Mouse (Mus musculus) megakaryocyte progenitor cell, adult 5-6 weeks (primary cell): ENCODE results near the gene Apoa2. TPM values are rescaled to one million over a fixed set of nuclear protein-coding genes. Genes with fewer than 3 reads are reported as not detected.

ENCODE experiments used
- ATAC-seq: replicated peaks from 2 replicates; pipeline ENCODE4 v1.8.0; 2016; ENCODE audit warnings: mild to moderate bottlenecking, moderate TSS enrichment, inconsistent platforms; ENCODE audit not compliant: poor library complexity
- total RNA-seq, 2 experiments: library from RNA; stranded (forward) in 1 of 2; stranded (reverse) in 1 of 2; fragments of 157-497, 149-512 nt in 1 of 2; fragments of 200-1000 nt in 1 of 2; gene quantifications; 2 replicates each; pipeline versions ENCODE4 v1.2.3 to v1.2.4; 2015 to 2017

Gene Apoa2
- total RNA-seq, 2 experiments from 2014 or later: 0.94 TPM; not detected in 1

DNA sequence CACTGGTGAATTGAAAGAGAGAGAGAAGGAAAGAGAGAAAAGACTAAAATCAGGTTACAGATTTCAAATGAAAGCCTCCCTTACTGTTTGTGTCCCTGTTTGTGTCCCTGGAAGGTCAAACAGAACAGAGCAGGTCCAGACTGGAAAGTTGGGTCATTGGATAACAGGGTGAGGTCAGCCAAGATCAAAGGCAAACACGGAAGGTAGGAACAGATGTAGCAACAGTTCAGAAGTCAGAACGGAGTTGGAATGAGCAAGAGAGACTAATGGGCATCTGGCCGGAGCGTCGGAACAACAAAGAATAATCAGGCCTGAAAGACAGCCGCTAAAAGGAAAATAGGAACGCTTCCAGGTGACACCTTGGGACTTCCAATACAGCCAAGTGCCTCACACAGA is 20.6 kb upstream of the Apoa2 start:
- no peak for ATAC-seq

DNA sequence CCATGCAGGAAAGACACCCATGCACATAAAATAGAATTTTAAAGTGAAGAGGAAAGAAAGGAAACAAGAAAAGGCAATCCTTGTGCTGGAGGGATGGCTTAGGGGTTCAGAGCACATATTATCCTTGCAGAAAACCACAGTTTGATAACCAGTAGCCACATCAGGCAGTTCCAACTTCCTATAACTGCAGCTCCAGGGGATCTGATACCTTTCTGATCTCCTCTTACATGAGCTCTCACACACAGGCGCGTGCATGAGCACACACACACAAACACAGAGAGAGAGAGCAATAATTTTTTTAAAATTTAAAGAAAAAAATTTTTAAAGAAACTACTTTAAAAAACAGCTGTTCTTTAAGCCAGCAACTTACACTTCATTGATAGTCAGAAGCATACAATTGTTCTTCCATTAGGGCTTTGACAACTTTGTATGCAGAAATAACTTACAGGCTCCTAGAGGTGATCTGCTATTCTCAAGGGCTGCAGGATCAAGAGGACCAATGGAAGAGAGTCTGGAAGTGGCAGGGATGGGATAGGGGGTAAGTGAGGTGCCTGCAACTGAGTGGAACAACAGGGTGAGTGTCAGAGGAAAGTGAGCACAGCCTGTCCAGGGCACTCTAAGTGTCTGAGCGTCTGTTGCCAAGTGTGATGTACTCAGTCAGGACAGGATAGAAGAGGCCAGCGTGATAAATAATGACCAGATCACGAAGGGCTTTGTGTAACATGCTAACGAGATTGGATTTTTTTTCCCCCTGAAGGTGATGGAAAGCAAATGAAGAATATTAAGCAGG is 19.0 kb upstream of the Apoa2 start:
- peak; percentile 56 for ATAC-seq

DNA sequence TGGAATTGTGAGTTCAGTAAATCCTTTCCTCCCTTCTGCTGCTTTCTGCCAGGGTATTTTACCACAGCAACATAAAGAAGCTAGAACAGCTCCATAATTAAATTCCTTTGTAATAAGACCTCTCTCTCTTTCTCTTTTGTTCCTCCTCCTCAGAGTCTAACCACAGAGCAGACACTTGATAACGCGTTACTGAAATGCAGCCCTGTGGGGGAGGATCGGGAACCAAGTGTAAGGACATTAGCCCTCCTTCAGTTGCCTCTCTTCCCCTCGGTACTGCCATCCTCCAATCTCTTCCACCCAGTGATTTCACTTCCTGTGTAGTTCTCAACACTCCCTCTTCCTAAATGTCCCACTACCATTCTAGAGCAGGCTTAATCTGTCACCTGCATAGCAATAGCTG is 15.4 kb upstream of the Apoa2 start:
- peak; percentile 58 for ATAC-seq

DNA sequence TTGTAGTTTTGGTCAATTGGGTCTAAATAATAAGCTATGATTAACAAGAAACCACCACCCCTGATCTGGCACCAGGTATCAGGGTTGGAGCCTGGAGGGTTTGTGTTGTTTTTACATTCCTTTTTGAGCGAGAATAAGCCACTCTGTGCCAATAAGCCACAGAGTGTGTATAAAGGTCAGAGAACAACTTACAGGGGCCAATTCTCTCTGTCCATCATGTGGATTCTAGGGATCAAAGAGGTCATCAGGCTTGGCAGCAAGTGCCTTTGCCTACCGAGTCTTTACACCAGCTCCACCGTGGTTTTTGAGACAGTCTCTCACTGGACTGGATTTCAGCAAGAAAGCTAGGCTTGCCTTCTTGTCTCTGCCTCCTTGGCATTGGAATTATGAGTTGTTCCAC is 12.0 kb upstream of the Apoa2 start:
- ATAC-seq: no peak

DNA sequence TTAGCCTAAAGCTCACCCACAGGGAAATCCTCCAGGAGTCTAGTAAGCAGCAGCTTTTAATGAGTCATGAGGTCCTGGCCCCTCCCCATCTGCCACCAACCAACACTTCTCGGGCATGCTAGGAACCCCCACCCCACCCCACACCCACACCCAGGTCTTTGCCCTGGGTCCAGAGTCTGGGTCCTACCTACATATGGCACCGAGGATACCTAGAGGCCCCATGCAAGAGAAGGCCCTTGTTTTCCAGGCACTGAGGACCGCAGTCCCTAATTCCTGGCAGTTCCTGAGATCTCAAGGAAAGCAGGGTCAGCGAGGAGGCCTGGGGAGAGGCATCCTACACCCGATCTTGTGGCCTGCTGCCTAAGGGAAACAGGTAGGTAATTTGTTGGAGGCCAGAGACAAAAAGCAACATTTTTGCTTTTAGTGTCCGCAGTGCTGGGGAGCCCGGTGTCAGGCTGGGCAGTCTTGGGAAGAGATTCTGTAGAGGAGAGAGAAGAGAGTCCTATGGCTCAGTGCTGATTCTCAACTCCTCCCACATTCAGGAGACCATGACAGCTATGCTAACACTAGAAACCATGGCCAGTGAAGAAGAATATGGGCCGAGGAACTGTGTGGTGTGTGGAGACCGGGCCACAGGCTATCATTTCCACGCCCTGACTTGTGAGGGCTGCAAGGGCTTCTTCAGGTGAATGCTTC is 10.9 kb upstream of the Apoa2 start, which contains the start of gene Nr1i3:
Nr1i3 (plus strand) TSS at position 170 of the 696 bp plus-strand sequence.
- ATAC-seq: no peak

DNA sequence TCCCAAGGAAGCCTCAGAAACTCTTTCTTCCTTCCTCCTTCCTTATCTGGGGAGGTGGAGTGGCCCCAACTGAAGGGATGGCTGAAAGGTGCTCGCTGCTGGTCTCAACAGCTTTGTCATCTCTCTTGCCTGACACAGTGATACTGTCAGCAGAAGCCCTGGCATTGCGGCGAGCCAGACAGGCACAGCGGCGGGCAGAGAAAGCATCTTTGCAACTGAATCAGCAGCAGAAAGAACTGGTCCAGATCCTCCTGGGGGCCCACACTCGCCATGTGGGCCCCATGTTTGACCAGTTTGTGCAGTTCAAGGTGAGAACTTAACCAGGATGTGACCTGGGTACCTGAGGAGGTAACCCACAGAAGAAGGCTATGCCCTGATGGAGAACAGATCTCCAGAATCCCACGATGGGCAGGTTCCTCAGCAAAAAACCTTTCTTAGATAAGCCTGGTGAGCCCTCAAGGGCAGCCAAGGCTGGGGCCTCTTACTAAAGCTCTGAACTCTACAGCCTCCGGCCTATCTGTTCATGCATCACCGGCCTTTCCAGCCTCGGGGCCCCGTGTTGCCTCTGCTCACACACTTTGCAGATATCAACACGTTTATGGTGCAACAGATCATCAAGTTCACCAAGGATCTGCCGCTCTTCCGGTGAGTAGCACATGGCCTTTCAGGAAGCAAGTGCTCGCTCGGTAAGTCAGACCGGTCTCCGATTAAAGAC is 8.5 kb upstream of the Apoa2 start:
- ATAC-seq: no peak

DNA sequence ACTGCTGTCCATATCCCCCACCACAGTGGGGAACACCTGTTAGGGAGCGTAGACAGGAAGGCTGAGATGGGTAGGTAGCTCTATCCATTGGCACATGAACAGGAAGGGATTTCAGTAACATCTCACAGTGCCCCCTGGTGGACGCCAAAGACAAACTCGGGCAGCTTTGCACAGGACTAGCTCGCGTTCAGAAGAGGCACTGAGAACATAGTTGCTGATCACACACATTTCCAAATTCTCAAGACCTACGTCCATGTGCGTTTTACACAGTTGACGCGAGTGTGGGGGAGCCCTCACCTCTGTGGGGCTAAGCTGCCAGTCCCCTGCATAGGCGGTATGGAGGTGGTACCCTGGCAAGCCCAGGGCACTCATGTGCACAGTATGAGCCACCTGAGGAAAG is 4.0 kb upstream of the Apoa2 start:
- ATAC-seq: peak; percentile 52

DNA sequence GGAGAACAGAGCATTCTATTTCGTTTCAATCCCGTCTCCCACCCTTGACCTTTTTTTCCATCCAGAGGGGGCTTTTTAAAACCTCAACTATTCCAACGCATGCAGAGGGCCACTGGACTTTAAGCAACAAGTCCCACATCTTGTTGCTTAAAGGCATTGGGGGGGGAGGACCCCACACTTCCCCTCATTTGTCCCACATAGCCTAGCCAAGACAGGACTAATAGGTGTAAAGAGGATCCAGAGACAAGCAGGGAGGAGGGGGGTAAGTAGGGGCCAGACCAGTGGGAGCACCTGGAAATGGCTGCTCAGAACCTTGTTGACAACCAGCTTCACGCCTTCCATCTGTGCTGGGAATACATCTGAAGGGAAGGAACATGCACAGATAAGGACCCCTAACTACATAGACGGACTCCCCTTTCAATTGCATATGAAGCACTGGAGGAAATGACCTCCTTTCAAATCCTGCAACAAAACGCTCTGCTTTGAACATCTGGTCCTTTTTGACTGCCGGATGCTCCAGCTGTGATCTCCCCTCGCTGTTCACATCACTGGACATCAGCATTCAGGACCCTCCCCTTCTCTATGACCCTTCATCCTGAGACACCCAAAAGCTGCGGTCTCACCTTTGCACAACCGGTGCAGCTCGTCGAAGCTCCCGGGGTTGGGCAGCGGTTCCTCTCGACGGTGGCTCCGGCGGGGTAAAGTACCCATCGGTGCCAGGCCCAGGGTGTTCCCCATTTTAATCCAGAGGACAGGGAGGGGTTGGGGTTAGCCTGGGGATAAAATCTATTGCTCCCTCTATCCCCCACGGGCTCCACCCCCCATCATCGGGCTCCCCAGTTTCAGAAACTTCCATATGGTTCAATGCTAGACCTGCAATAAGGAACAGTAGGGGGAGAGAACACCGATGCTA is 3.3 kb upstream of the Apoa2 start:
- ATAC-seq: no peak

DNA sequence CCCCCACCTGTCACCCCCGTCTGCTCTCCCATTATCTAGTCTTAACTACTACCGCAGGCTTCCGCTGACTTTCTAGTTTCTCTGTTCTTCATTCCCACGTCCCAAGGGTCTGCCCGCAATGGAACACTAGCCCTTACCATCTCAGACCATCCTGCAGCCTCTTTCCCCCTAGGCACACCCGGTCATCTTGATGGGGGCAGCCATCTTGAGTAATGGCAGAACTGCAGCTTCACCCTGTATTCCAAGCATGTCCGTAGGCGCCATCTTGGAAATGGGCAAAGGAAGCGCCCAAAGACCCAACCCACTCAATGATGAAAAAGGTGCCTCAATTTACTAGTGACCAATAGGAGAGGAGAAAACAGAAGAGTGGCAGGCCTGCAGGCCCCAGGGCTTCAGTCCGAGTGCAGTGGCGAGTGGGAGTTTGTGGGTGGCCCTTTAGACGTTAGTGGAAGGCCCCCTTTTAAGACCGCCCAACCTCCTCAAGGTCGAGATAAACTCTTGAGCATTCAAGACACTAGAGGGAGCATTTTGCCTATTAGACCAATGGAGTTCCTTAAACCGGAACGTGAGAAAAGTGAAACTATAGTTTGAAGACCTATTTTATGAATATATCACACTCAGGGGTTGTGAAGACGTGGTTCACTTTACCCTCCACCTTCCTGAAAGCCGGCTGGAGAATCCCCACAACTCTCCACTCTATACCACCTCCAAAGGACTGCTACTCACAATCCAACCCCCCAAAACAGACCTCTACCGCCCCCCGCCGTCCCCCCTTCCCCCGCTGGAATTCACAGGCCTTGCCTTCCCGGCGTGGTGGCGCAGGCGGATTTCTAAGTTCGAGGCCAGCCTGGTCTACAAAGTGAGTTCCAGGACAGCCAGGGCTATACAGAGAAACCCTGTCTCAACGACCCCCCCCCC is 2.4 kb upstream of the Apoa2 start, which contains the start of gene Tomm40l:
Tomm40l (minus strand) TSS at position 277 of the 918 bp plus-strand sequence.
- peak; percentile 93 for ATAC-seq

DNA sequence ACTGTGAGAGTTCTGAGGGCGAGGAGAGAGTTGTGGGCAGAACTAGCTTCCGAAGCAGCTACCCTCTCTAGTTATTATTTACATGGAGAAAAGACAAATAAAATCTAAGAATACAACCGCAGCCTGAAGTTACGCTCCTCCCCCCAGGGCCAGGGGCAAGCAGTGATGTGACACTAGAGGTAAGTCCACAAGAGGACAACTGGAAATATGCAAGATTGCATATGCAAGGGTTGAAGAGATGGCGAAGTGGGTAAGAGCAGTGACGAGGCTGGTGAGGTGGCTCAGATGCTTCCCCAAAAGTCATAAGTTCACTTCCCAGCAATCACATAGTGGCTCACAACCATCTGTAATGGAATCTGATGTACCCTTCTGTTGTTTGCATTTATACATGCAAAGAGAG is 1.7 kb upstream of the Apoa2 start:
- no peak for ATAC-seq

DNA sequence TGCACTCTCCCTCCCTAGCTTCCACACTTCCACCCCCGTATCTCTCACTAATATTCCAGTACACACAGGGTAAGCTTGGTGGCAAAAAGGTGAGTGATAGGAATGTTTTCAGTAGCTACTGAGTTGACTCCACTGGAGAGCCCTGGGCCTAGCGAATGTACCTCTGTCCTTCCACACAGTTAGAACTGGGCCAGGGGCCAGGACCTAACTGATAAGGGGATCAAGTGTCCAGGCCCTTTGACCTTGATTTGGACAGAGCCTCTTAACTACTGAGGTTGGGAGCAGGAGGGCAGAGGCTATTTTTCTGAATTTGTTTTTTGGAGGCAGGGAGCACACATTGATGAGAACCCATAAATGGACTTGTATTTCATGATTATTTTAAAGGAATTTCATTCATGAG is 1.1 kb upstream of the Apoa2 start:
- no peak for ATAC-seq

DNA sequence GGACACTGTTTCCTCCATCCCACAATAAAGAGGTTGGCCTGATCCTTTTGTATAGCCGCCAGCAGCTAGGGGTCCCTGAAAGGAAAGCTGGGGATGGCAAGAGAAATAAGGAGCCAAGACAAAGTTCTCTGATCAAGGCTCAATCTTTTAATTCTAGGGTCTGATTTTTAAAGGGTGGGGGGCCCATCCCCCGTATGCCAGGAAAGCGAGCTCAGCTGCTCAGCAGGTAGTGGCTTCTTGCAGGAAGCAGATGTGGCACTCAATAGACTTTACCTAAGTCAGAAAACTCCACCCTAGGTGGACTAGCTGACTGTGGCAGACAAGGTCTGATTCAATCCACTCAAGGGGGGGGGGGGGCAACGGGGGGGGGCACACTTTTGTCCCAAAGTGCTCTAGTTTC is 1.9 kb downstream of the Apoa2 start:
- no peak for ATAC-seq

DNA sequence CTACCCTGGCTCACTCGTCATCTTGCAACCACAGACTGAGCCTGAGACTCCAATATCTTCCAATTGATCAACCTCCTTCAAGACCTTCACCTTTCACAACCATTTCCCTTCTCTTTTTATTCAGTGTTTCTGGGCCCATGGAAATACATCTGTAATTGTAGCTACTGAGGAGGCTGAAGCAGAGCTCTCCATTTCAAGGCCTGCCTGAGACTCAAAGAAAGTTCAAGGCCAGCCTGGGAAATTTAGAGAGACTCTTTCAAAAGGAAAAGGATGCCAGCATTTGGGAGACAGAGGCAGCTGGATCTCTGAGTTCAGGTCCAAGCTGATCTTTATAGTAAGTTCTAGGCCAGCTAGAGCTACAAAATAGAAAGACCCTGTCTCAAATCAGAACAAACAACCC is 3.0 kb downstream of the Apoa2 start:
- ATAC-seq: no peak

DNA sequence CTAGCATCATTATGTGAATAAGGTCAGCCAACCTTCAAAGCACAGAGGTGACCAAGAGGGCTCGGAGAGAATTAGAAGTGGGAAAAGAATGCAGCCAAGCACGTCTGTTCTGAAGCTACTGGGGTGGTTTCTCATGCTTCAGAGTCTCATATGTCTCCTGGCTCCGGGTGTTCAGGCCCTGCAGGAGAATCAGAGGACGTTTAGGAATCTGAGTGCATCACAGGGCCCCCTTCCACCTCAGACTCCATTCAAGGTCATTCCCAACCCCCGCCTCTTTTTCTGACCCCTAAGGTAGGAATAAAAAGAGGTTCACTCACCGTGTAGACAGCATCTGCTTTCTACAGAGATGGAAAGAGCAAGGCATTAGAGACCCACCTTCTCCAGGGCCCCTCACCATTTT is 4.9 kb downstream of the Apoa2 start:
- no peak for ATAC-seq

DNA sequence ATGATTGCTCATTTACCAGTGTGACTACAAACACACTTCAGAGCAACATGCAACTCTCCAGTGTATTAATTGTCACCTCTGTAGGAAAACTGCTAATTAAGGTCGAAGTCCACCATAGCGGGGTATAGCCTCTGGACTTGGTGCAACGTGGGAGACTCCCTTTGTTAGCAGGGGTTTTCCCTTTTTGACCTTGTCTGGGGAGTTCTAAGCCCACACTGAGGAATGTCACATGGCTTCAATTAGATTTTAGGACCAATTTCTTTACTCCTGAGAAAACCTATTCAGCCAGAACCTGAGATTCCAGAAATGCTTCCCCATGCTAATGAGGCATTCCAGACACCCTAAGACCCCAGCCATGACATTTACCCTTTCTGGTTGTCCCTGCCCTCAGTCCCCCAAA is 5.4 kb downstream of the Apoa2 start:
- no peak for ATAC-seq

DNA sequence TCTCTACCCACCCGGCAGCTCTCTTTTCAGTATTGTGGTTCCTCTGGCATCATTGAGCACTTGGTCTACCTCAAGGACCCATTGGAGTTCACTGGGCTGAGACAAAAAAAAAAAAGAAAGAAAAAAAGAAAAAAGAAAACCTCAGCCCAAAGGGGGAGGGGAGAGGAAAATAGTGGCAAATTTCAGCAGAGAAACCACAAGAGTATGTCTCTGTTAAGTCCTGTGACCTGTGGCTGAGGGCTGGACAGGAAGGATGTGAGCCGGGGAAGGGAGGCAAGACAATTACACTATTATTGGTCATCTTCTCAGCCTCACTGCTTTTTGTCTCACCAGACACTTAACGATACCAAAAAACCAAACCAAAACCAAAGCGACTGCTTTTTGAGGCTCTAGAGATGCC is 7.0 kb downstream of the Apoa2 start:
- peak; percentile 42 for ATAC-seq

DNA sequence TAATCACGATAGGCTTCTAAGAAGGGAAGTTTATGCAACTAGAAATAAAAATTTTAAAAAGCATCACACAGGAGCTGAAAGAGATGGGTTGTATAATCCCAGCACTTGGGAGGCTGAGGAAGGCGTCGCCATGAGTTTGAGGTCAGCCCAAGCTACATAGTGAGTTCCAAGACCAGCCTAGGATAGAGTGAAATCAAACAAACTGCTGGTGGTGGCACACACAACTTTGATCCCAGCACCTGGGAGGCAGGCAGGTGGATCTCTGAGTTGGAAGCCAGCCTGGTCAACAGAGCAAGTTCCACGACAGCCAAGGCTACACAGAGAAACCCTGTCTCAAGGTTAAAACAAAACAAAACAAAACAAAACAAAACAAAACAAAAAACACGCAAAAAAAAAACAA is 7.5 kb downstream of the Apoa2 start:
- ATAC-seq: no peak

DNA sequence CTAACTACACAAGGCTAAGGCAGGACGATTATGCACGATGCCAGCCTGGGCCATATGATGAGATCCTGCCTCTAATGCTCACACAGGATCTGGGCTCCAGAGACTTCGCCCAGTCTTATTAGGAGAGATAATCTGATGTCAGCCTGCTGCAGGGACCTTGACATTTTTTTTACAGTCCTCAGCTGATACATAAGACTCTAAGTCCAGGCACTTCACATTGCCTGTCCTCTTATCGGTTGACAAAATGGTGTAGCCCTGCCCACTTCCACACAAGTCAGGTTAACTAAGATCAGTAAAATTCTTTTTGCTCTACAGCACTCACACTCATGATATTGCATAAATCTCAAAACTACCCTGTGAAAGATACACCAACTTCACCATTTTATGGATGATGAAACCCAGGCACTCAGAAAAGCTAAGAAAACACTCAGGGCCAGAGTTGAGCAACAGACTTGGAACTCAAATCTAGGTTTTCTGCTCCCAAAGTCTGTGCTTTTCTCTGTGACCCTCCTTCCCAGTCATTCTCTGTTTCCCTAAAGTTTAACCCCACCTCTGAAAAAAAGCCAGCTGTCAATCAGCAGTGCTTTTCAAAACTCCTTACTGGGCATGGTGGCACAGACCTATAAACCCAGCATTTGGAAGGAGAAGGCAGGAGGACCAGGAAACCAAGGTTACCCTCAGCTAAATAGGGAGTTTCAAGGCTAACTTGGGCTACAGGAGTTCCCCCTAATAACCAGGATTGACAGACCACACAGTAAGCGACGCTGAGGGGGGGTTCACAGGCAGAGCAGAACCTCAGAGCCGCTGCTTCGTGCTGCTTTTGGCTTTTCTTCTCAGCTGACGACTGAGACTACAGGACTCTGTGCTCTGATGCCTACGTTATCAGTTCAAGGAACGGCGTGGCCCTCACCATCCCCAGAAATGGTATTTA is 8.2 kb downstream of the Apoa2 start:
- peak; percentile 40 for ATAC-seq

DNA sequence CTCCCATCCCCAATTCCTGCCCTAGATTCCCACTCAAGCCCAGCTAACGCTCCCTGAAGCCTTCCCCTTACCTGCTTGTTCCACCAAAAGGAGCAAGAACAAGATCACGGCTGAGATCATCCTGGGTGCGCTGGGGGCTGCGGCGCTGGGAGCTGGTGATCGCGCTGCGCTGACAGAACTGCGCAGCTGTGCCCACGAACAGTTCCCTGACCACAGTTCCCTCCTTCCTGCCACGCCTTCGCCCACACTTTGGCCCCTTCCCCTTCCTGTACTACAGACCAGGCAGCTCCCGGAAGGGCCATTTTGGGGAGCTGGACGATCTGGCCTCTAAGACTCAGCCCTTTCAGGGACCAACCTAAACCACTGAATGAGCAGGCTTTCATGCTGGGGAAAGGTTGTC is 9.3 kb downstream of the Apoa2 start, which contains the start of gene Fcer1g:
Fcer1g (minus strand) TSS at position 240 of the 400 bp plus-strand sequence.
- peak; percentile 67 for ATAC-seq
